Mouse (Mus musculus): Measurements from ENCODE around the gene Fbxw7.

Gene Fbxw7

GRCm38 (mm10) chr3:84814762-84815381 lies at the start of gene Fbxw7:
Gene Fbxw7, plus strand, starts transcription at chr3:84815268.
- DNase-seq, result peak; percentile 47

- DNase-seq, result no peak
Measured at GRCm38 (mm10) chr3:84768940-84769339, 46.1 kb upstream of the Fbxw7 start.

GRCm38 (mm10) chr3:84769411-84769810 lies 45.7 kb upstream of the Fbxw7 start:
- DNase-seq, result no peak

GRCm38 (mm10) chr3:84770518-84770917 lies 44.5 kb upstream of the Fbxw7 start:
- DNase-seq, result no peak

- DNase-seq, result no peak
Measured at GRCm38 (mm10) chr3:84771980-84772379, 43.1 kb upstream of the Fbxw7 start.

GRCm38 (mm10) chr3:84774246-84775066 lies 40.6 kb upstream of the Fbxw7 start:
- DNase-seq, result peak; percentile 23

- no peak for DNase-seq
Measured at GRCm38 (mm10) chr3:84775067-84775423, 40.0 kb upstream of the Fbxw7 start.

- DNase-seq, result no peak
Measured at GRCm38 (mm10) chr3:84775577-84775976, 39.5 kb upstream of the Fbxw7 start.

GRCm38 (mm10) chr3:84776084-84776483 lies 39.0 kb upstream of the Fbxw7 start:
- DNase-seq, result no peak

- DNase-seq, result no peak
Measured at GRCm38 (mm10) chr3:84787914-84788313, 27.2 kb upstream of the Fbxw7 start.

- DNase-seq, result no peak
Measured at GRCm38 (mm10) chr3:84804036-84804435, 11.0 kb upstream of the Fbxw7 start.

GRCm38 (mm10) chr3:84806206-84806605 lies 8.9 kb upstream of the Fbxw7 start:
- no peak for DNase-seq

- no peak for DNase-seq
Measured at GRCm38 (mm10) chr3:84807826-84808225, 7.2 kb upstream of the Fbxw7 start.

- DNase-seq, result no peak
Measured at GRCm38 (mm10) chr3:84808906-84809305, 6.2 kb upstream of the Fbxw7 start.

- DNase-seq, result no peak
Measured at GRCm38 (mm10) chr3:84810803-84811202, 4.3 kb upstream of the Fbxw7 start.

GRCm38 (mm10) chr3:84813436-84814156 lies 1.5 kb upstream of the Fbxw7 start:
- DNase-seq, result no peak

GRCm38 (mm10) chr3:84814157-84814761 lies 809 bp upstream of the Fbxw7 start:
- DNase-seq, result peak; percentile 100

- DNase-seq, result peak; percentile 55
Measured at GRCm38 (mm10) chr3:84815461-84815860, 393 bp downstream of the Fbxw7 start.

GRCm38 (mm10) chr3:84816951-84817350 lies 1.9 kb downstream of the Fbxw7 start:
- no peak for DNase-seq

- no peak for DNase-seq
Measured at GRCm38 (mm10) chr3:84820654-84821201, 5.7 kb downstream of the Fbxw7 start.

- DNase-seq, result no peak
Measured at GRCm38 (mm10) chr3:84825990-84826389, 10.9 kb downstream of the Fbxw7 start.

GRCm38 (mm10) chr3:84826405-84826804 lies 11.3 kb downstream of the Fbxw7 start:
- no peak for DNase-seq

- DNase-seq, result no peak
Measured at GRCm38 (mm10) chr3:84826938-84827337, 11.9 kb downstream of the Fbxw7 start.
